1 mouse cellular context compared by ENCODE assay signal in the genomic region with DNA sequence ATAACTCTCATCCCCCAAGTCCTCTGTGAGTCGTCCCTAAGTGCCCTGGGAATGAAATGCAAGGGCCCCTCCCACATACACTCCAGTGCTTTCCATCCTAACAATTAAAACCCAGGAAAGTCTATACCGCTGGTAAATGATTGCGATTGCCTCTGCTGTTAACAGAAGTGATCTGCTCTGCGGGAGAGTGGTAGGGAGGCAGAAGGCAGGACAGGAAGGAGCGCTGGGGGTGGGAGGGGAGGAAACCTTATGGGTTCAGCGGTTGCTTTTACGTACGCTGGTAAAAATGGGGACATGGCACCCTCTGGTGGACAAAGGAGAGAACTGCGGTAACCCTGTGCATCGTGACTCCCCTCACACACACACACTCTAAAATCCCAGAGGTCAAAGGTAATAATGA.
A peak's percentile ranks its signal among the peaks of the same experiment; 100 is the strongest.
TF ChIP-seq lines count a peak whose summit lies in the region.

No protein-coding gene starts in this region.

TF ChIP-seq in MEL, 35 proteins besides CTCF, POLR2A, EP300 and RAD21 (continued from another document):
- TF ChIP-seq SMC3 (IDR thresholded peaks at IDR 0.05; ENCODE audit: low read depth, low read length): peak; percentile 95
